Mouse (Mus musculus) heart, adult 18-20 months (tissue): ENCODE measurements at regions not wholly inside any gene's neighbourhood (a gene's known extent, or its start where the extent isn't known, plus 50 kb on each side); places are given as distances from the start of the nearest gene placed in this dataset.
A peak's percentile ranks its signal among the peaks of the same experiment; 100 is the strongest.

Source experiments
- DNase-seq, 2 experiments: peaks; one replicate each; pipeline ENCODE4 v3.0.0; 2021 to 2022; ENCODE audit warnings: mixed read lengths in 1 of 2

GRCm38 (mm10) chr15:24682167-24682566 lies 731.4 kb downstream of the Basp1 start:
- DNase-seq, result no peak

- no peak for DNase-seq
Measured at GRCm38 (mm10) chr15:24648938-24649337, 764.6 kb downstream of the Basp1 start.

- no peak for DNase-seq
Measured at GRCm38 (mm10) chr15:24635620-24636019, 777.9 kb downstream of the Basp1 start.

GRCm38 (mm10) chr15:24596242-24596641 lies 817.3 kb downstream of the Basp1 start:
- DNase-seq, result peak in 1 of 2 experiments; percentile 7

GRCm38 (mm10) chr15:24588943-24589342 lies 824.6 kb downstream of the Basp1 start:
- peak; percentile 29 to 77 for DNase-seq

- DNase-seq, result no peak
Measured at GRCm38 (mm10) chr15:24566981-24567380, 846.6 kb downstream of the Basp1 start.

GRCm38 (mm10) chr15:24556806-24557205 lies 856.8 kb downstream of the Basp1 start:
- no peak for DNase-seq

GRCm38 (mm10) chr15:24550108-24550507 lies 863.5 kb downstream of the Basp1 start:
- no peak for DNase-seq

GRCm38 (mm10) chr15:24530065-24530464 lies 883.5 kb downstream of the Basp1 start:
- DNase-seq, result no peak

GRCm38 (mm10) chr15:24527379-24527778 lies 886.2 kb downstream of the Basp1 start:
- no peak for DNase-seq

GRCm38 (mm10) chr15:24513926-24514325 lies 899.6 kb downstream of the Basp1 start:
- DNase-seq, result no peak

GRCm38 (mm10) chr15:24501907-24502559 lies 911.5 kb downstream of the Basp1 start:
- DNase-seq, result no peak

- no peak for DNase-seq
Measured at GRCm38 (mm10) chr15:24486235-24486634, 927.3 kb downstream of the Basp1 start.

- DNase-seq, result no peak
Measured at GRCm38 (mm10) chr15:24468239-24468638, 945.3 kb downstream of the Basp1 start.

- DNase-seq, result no peak
Measured at GRCm38 (mm10) chr15:24457726-24458125, 955.8 kb downstream of the Basp1 start.

GRCm38 (mm10) chr15:24433083-24433482 lies 980.5 kb downstream of the Basp1 start:
- DNase-seq, result no peak

GRCm38 (mm10) chr15:24429154-24429553 lies 984.4 kb downstream of the Basp1 start:
- DNase-seq, result no peak

GRCm38 (mm10) chr15:24422333-24422942 lies 991.1 kb downstream of the Basp1 start:
- no peak for DNase-seq

GRCm38 (mm10) chr15:24419736-24420135 lies 993.8 kb downstream of the Basp1 start:
- no peak for DNase-seq

- DNase-seq, result no peak
Measured at GRCm38 (mm10) chr15:24419186-24419585, 994.4 kb downstream of the Basp1 start.

GRCm38 (mm10) chr15:24407691-24408090 lies 1005.9 kb downstream of the Basp1 start:
- DNase-seq, result no peak

- DNase-seq, result no peak
Measured at GRCm38 (mm10) chr15:24405305-24405704, 1008.3 kb downstream of the Basp1 start.

- no peak for DNase-seq
Measured at GRCm38 (mm10) chr15:24400088-24400487, 1013.5 kb downstream of the Basp1 start.

GRCm38 (mm10) chr15:24358398-24358797 lies 1055.2 kb downstream of the Basp1 start:
- DNase-seq, result no peak
